Mouse (Mus musculus): ENCODE measurements around the gene Fan1.

DNA sequence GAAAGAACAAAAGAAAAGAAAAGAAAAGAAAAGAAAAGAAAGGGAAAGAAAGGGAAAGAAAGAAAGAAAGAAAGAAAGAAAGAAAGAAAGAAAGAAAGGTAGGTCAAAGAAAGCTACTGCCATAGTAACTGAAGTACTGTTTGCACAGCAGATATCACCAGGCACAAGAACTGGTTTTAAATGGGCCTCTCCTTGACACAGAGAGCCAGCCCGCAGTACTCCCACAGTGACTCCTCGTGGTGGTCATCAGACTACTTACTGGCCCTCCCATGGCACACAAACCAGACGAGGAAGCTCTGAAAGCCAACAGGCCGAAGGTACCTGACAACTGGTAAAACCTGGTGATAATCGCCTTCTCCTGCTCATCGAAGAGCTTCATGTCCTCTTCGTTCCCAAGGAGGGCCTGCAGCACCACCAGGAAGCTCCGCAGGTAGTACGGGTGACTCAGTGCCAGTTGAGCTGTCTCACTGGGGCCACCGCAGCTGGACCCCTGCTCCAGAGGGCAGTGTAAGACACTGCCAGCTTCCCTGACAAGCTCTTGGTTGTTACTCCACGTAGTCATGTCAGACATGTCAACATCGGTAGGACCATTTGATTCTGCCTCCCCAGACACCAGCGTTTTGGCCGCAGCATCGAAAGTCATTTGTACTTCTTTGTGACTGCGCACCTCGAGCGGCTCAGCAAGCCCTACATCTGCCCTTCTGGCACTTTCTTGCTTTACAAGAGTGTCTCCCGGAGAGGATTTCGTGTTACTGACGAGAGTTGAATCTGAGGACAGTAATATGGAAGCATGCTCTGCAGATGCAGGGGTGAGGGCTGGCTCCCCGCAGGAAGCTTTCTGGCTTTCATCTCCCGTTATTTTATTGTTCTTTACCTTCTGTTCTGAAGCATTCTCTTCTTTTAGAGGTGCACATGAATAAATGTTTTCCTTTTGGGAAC, 1.7 kb downstream of the Fan1 start:
- TF ChIP-seq CTCF (IDR thresholded peaks at IDR 0.05; ENCODE audit: insufficient read depth, low read length) (no peak), POLR2A (IDR thresholded peaks at IDR 0.05; ENCODE audit: borderline replicate concordance, extremely low read depth, low read depth, low read length) (no peak)

Data from lung, adult 2 months (tissue).